ENCODE assay signal across 29 mouse cellular contexts in the genomic region with DNA sequence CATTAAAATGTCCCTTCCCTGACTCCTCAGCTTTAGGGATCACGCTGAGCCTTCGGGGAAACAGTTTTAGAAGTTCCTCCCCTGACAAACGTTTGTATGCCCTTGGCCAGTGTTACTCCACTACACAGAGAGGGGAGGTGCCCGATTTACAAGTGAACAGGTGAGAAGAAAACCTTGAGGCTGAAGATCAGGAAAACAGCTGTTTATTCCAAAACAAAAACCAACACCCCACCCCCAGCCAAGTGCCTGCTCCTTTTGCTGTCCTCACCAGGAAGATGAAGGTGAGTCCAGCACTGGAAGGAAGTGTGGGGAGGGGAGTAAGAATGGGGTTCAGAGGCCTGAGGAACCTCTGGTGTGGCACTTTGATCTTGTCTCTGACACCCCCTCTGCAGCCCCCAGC. TPM values are rescaled to one million over a fixed set of nuclear protein-coding genes. Genes with fewer than 3 reads are reported as not detected.
"Had no signal": no experiment of that assay in that cellular context is flagged by ENCODE, and none has a peak within 500 bp of the region (broad histone marks: within the 10 kb centered on the region; RNA-seq: fewer than 3 reads in every experiment).

No protein-coding gene starts in this region.

- H3K27ac ChIP-seq: gastrocnemius, adult 2 months; heart, embryonic 10.5 days; hindbrain, embryonic 14.5 days; intestine, embryonic 15.5 days; kidney, postnatal 0 days; limb, embryonic 13.5 days; limb, embryonic 15.5 days; liver, embryonic 12.5 days had no signal

- H3K36me3 ChIP-seq: heart, embryonic 10.5 days; heart, embryonic 12.5 days; intestine, embryonic 15.5 days; limb, embryonic 13.5 days; limb, embryonic 15.5 days; liver, embryonic 12.5 days had no signal

- H3K4me1 ChIP-seq: limb, embryonic 13.5 days; limb, embryonic 15.5 days had no signal

- ATAC-seq: hindbrain, embryonic 16.5 days; inflammation-experienced regulatory T-cells, adult 6 months; intestine, embryonic 15.5 days; intestine, postnatal 0 days; liver, embryonic 12.5 days had no signal

- DNase-seq: gastrocnemius, adult 2 months; gastrocnemius, postnatal 10 days; gastrocnemius, postnatal 25 days; heart, adult 18-20 months; heart, postnatal 10 days; kidney, adult 18-20 months; kidney, adult 8-10 months; kidney, postnatal 14 days; kidney, postnatal 36 days; layer of hippocampus, adult 9-11 months; layer of hippocampus, postnatal 36 days; left cerebral cortex, postnatal 4 days had no signal

- H3K4me3 ChIP-seq: gastrocnemius, adult 2 months; heart, embryonic 10.5 days; heart, embryonic 12.5 days; intestine, embryonic 15.5 days; limb, embryonic 13.5 days; limb, embryonic 15.5 days; liver, embryonic 12.5 days had no signal

- H3K9ac ChIP-seq: heart, embryonic 12.5 days; hindbrain, embryonic 14.5 days; intestine, embryonic 15.5 days; limb, embryonic 13.5 days; limb, embryonic 15.5 days; liver, embryonic 12.5 days had no signal

- H3K4me2 ChIP-seq: heart, embryonic 12.5 days; hindbrain, embryonic 14.5 days; intestine, embryonic 15.5 days; limb, embryonic 13.5 days; limb, embryonic 15.5 days; liver, embryonic 12.5 days had no signal

- H3K9me3 ChIP-seq: heart, embryonic 10.5 days; heart, embryonic 12.5 days; intestine, embryonic 15.5 days; limb, embryonic 13.5 days; limb, embryonic 15.5 days; liver, embryonic 12.5 days had no signal

RNA-seq across cellular contexts. Expression of a gene that starts 19.1 kb away (rescaled TPM):
- polyA plus RNA-seq: heart, embryonic 12.5 days; inflammation-experienced regulatory T-cells, adult 6 months; liver, embryonic 12.5 days had no signal

RNA-seq across cellular contexts. Expression of a gene that starts 42.6 kb away (rescaled TPM):
- polyA plus RNA-seq: heart, embryonic 12.5 days; heart, embryonic 14.5 days; heart, embryonic 16.5 days; hindbrain, embryonic 11.5 days; hindbrain, embryonic 14.5 days; inflammation-experienced regulatory T-cells, adult 6 months; intestine, postnatal 0 days; kidney, embryonic 14.5 days; large intestine, adult 2 months; limb, embryonic 13.5 days; liver, adult 2 months had no signal
